Mouse (Mus musculus): ENCODE data around the gene Acer3.

- TF ChIP-seq CTCF (IDR thresholded peaks at IDR 0.05; ENCODE audit: low read depth, low read length) (no peak), POLR2AphosphoS5 (IDR thresholded peaks at IDR 0.05; ENCODE audit: insufficient replicate concordance, low read depth, low read length) (no peak), GATA1 (IDR thresholded peaks at IDR 0.05; ENCODE audit: borderline replicate concordance, low read length) (no peak), GATA2 (IDR thresholded peaks at IDR 0.05; ENCODE audit: borderline replicate concordance, low read depth, low read length) (no peak)
Measured at GRCm38 (mm10) chr7:98312185-98312920, 8.7 kb downstream of the Acer3 start.

Measured in G1E (cell line).